Mouse (Mus musculus): ENCODE measurements at regions not wholly inside any gene's neighbourhood (a gene's known extent, or its start where the extent isn't known, plus 50 kb on each side); places are given as distances from the start of the nearest gene placed in this dataset.

GRCm38 (mm10) chr11:110868319-110868718 is 99.5 kb upstream of the Kcnj16 start:
- intact Hi-C loops (cut with DNase I), result no loop called here

GRCm38 (mm10) chr11:110870133-110870532 is 97.7 kb upstream of the Kcnj16 start:
- intact Hi-C loops (cut with DNase I), result no loop called here
- no peak for DNase-seq (ENCODE audit: extremely low spot score in 1 of 2, low spot score in 2 of 2)

More at GRCm38 (mm10) chr11:110868319-110868718, 99.5 kb upstream of the Kcnj16 start:
- no peak for DNase-seq (ENCODE audit: extremely low spot score in 1 of 2, low spot score in 2 of 2)

DNA sequence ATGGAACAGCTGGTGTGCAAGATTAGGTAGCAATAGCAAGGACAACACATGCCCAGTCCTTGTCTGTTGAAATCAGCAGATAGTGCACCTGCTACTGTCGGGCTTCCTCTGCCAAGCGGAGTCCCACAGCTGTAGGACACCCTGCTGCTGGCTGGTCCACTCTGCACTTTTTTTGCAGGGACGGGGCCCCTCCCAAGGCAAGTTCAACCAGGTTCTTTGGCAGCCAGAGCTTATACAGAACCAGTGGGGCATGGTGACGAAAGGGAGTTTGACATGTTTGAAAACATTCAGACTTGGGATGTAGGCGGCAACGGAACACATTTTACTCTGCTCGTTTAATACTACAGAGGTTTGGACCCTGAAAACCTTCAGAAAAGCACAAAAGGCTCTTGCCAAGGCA is 93.2 kb upstream of the Kcnj16 start:
- DNase-seq (ENCODE audit: extremely low spot score in 1 of 2, low spot score in 2 of 2), result no peak
- intact Hi-C loops (cut with DNase I), result no loop called here

DNA sequence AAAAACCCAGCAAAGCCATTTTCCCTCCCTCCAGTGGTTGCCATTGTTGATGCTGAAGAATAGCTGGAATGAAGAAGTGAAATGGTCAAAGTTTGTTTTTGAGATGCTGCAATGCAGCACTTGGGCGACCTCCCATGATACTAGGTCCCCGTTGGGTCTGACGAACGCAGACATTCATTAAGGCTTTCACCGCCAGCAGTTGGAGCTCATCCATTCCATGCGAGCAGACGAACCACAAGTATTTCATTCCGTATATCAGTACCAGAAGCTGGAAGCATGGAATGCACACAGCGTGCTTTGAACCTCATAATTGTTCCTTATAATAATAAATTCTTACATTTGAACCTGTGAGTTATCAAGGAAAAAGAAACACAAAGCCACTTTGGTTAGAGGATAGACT is 86.9 kb upstream of the Kcnj16 start:
- no peak for DNase-seq (ENCODE audit: extremely low spot score in 1 of 2, low spot score in 2 of 2)
- intact Hi-C loops (cut with DNase I), result no loop called here

- DNase-seq (ENCODE audit: extremely low spot score in 1 of 2, low spot score in 2 of 2), result no peak
- intact Hi-C loops (cut with DNase I), result no loop called here
These were observed 78.3 kb upstream of the Kcnj16 start for GRCm38 (mm10) chr11:110889354-110890151.

- DNase-seq (ENCODE audit: extremely low spot score in 1 of 2, low spot score in 2 of 2), result no peak
These were observed 77.4 kb upstream of the Kcnj16 start for GRCm38 (mm10) chr11:110890411-110890810.

DNA sequence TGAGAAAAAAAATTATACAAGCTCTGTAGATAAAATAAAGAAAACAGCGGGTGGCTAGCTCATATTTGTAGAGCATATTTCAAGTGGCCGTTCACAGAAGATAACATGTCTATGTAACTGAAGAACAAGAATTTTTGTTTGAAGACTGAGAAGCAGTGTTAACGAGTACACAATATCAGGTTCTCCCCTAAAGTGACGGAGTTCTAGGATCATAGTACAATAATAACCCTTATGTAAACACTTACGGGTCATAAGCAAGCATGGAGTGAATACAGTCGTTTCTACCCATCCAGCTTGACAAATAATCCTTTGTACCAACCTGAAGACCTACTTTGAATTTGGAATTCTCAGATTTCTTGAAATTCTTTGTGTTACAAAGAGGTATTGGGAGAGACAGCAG is 64.9 kb upstream of the Kcnj16 start:
- intact Hi-C loops (cut with DNase I), result no loop called here
- DNase-seq (ENCODE audit: extremely low spot score in 1 of 2, low spot score in 2 of 2), result no peak

More at GRCm38 (mm10) chr11:110890411-110890810, 77.4 kb upstream of the Kcnj16 start:
- intact Hi-C loops (cut with DNase I), result no loop called here
